Mouse (Mus musculus): ENCODE measurements around the gene 6330409D20Rik.
A peak's percentile ranks its signal among the peaks of the same experiment; 100 is the strongest.

6330409D20Rik gene

GRCm38 (mm10) chr2:32756674-32757055 lies 15.8 kb upstream of the 6330409D20Rik start:
- no peak for DNase-seq (ENCODE audit: low spot score)

GRCm38 (mm10) chr2:32752181-32752580 lies 11.4 kb upstream of the 6330409D20Rik start:
- DNase-seq (ENCODE audit: low spot score), result no peak

DNA sequence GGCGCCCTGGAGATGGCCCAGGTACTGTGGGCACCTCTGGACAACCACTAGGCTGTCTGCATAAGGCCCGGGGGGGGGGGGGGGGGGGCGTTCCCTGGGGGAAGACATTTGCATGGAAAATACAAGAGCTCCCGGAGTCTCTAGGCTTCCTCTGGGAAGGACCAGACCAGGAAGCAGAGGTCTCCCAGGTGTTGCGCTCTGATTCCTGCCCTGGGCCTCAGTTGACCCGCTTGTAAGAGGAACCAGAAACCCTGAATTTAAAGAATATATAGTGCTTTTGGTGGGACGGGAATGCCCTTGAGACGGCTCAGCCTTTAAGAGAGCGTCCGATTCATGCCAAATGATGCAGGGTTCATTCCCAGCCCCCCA lies 10.8 kb upstream of the 6330409D20Rik start:
- no peak for DNase-seq (ENCODE audit: low spot score)

DNA sequence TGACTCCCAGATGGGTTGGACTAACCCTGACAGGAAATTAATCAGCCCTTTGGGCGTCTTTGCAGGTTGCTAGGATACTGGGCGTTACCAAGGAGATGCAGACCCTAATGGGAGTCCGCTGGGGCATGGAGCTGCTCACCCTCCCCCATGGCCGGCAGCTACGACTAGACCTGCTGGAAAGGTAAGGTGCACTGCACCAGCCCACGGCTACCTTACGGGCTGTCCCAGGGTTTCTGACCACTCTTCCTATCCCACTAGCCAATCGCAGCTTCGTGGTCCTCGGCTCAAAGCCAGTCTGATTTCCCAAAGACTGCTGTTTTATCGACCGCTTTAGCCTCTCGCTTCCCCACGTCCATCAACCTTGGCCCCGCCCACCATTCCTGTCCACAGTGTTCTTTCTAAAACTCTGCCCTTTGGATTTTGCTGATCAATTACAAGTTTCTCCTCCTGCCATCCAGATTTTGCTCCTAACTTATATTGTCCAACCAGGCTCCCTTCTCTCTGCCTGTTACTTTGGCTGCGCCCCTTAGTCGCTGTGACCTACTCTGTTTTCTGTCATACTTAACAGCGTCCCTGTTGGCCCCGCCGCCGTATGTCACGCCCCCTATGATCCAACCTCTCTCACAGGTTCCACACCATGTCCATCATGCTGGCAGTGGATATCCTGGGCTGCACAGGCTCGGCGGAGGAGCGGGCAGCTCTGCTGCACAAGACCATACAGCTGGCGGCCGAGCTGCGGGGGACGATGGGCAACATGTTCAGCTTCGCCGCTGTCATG lies 10.3 kb upstream of the 6330409D20Rik start:
- DNase-seq (ENCODE audit: low spot score), result no peak

GRCm38 (mm10) chr2:32750199-32750598 lies 9.4 kb upstream of the 6330409D20Rik start:
- DNase-seq (ENCODE audit: low spot score), result no peak

DNA sequence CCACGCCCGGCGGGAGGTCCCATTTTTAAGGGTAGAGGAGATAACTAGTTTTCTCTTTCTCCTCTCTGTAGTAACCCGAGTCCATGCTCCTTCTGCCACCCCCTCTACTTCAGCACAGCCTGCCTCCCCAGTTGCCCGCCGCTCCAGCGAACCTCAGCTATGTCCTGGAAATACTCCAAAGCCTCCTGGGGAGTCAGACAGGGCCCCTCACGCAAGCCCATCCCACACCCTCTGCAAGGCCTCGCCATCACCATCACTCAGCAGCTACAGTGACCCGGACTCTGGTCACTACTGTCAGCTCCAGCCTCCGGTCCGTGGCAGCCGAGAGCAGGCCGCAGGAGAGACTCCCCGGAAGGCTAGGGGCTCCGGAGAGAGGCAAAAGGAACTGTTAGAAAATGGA lies 8.3 kb upstream of the 6330409D20Rik start:
- no peak for DNase-seq (ENCODE audit: low spot score)

- no peak for DNase-seq (ENCODE audit: low spot score)
These were observed 3.6 kb upstream of the 6330409D20Rik start for GRCm38 (mm10) chr2:32744272-32744982.

- DNase-seq (ENCODE audit: low spot score), result no peak
These were observed 1.3 kb upstream of the 6330409D20Rik start for GRCm38 (mm10) chr2:32742173-32742531.

DNA sequence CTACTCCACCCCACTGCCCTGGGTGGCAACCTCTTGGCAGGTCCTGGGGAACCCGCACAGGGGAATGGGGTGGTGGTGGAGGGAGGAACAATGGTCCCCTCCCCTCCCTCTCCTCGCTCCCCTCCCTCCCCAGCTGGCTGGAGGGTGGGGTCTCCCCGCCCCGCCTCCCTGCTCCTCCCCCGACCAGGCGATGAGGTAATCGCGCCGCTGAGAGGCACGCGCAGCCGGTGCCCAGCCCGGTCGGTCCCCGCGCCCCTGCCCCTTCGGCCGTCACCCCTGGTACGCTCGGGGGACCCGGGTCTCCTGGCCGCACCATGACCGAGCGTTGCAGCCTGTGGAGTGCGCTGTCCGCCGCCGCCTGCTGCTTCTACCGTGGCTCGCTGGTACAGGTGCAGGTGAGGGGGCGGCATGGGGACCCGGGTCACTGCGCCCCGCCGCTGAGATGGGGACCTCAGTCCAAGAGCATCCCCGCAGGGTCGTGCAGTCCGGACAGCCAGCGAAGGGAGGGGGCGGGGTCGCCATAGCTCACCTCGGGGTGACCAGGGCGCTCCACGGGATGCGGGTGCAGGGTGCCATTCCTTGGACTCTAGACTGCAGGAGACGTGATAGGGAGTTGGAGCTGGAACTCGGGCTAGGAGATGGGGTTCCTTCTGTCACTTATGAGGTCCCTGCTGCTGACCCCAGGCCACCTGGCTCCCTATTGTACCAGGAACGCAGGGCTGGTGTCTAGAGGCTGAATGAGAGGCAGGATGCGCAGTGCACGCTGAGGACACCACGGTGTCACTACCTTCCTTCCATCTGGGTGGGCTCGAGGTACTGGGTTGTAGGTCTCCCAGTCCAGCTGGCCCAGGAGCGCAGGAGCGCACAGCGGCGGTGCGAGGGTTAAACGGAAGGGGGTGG lies 707 bp upstream of the 6330409D20Rik start:
- no peak for DNase-seq (ENCODE audit: low spot score)

DNA sequence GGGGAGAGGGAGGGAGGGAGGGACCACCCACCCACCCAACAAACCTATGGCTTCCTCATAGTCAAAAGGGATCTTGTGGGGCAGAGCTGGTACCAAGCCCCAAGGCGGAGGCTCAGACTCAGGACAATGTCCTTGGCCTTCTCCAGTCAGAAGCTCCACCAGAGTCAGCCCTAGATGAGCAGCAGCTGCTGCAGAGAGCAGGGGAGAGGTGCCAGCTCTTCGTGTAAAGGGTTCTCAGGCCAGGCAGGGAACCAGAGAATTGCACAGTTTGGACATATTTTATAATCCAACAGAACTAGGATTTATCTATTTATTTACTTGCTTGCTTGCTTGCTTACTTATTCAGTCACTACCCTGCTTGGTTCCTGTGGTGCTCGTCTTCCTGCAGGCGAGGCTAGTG lies 1.5 kb downstream of the 6330409D20Rik start:
- DNase-seq (ENCODE audit: low spot score), result no peak

GRCm38 (mm10) chr2:32737008-32737407 lies 3.8 kb downstream of the 6330409D20Rik start:
- DNase-seq (ENCODE audit: low spot score), result no peak

DNA sequence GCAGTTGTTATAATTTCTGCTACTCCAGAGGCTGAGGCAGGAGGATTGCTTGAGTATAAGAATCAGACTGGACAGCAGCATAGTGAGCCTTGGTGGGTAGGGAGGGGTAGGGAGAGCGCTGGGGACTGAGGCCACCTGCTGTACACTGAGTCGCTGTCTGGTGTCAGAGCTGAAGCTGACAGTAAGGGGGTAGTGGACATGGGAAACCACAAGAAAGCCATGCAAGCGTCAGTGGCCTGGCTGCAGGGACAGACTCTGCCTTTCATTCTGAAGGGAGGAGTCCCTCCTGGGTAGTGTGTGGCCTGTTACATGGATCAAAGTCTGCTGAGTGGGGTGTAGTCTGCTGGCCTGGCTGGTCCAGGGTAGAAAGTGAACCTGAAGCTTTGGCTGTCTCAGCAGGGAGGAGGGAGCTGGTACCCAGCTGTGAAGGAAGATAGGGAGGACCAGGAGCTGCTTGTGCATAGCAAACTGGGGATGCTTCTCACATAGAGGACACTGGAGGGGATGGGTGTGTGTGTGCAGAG lies 4.4 kb downstream of the 6330409D20Rik start:
- DNase-seq (ENCODE audit: low spot score), result no peak

GRCm38 (mm10) chr2:32734933-32735332 lies 5.9 kb downstream of the 6330409D20Rik start:
- DNase-seq (ENCODE audit: low spot score), result no peak

- DNase-seq (ENCODE audit: low spot score), result no peak
These were observed 6.3 kb downstream of the 6330409D20Rik start for GRCm38 (mm10) chr2:32734480-32734879.

DNA sequence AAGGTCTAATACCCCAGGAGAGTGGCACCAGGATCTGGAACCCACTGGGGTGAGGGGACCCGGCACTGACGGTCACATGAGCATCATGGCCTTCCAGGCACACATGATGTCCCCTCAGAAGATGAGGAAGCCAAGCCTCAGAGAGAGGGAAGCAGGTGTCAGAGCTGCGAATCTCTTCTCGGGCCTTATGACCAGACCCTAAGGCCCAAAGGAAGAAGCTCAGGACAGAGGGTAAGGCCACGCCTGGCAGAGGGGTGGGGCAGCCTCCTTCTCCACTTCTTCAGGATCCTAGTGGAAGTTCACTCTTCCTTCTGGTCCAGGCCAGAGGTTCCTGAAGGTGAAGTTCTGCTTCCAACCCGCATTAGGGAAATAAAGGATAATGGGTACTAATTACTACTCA lies 8.1 kb downstream of the 6330409D20Rik start:
- no peak for DNase-seq (ENCODE audit: low spot score)

- DNase-seq (ENCODE audit: low spot score), result no peak
These were observed 8.9 kb downstream of the 6330409D20Rik start for GRCm38 (mm10) chr2:32731911-32732310.

- no peak for DNase-seq (ENCODE audit: low spot score)
These were observed 10.0 kb downstream of the 6330409D20Rik start for GRCm38 (mm10) chr2:32730854-32731253.

DNA sequence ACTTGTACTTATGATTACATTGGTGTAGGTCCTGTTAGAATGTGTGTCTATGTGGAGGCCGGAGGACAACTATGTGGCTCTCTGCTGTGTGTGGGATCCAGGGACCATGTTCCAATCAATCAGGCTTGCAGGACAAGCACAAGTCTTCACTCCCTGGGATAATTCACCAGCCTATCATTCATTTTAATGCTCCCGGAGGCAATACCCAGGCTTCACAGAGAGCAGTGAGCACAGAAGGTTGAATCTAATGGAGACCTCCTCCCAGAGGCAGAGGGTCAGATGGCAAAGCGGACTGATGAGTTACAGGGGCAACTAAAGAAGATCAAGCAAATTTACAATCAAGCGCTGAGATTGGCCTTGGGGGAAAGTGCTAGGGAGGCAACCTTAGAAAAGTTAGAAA lies 11.3 kb downstream of the 6330409D20Rik start:
- no peak for DNase-seq (ENCODE audit: low spot score)

DNA sequence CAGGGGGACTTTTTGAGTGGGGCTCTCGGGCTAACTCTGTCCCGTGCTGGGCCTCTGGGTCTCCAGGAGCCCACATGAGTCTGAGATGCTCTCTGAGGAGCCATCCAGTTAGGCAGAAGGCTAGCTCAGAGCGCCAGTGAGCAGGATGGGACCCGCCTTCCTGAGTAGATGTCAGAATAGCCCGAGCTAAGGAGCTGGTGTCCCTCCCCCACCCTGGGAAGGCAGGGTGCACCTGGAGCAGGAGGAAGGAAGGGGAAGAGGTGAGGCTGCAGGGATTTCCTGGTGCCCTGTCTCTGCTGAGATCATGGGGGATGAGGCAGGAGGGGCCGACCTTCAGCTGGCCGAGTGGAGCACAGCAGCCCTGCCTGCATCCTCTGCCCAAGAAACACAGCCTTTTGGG lies 12.4 kb downstream of the 6330409D20Rik start:
- no peak for DNase-seq (ENCODE audit: low spot score)

DNA sequence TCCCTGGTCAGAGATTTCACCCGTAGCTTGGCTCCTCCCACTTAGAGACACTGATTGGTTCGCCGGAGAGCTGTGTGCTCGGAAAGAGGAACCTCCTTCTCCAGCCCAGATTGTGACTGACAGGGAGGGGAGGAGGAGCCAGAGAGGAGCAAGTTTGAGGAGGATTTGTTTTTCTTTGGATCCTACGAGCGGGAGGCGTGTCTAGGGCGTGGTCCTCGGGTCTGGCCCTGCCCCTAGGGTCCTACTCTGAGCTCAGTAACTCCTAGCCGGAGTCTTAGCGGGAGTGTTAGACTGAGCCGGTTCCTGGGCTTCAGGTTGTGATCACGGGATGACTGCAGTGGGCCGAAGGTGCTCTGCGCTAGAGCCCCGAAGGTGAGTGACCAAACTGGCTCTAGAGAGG lies 13.4 kb downstream of the 6330409D20Rik start:
- peak; percentile 51 for DNase-seq (ENCODE audit: low spot score)

GRCm38 (mm10) chr2:32724832-32725790 lies 15.7 kb downstream of the 6330409D20Rik start:
- no peak for DNase-seq (ENCODE audit: low spot score)

Data from layer of hippocampus, adult 9-10 months (tissue).